Mouse (Mus musculus) forebrain, embryonic 10.5 days (tissue): ENCODE data around the gene Thsd4. TPM values are rescaled to one million over a fixed set of nuclear protein-coding genes. Genes with fewer than 3 reads are reported as not detected.

Experiments
- DNase-seq: peaks from one replicate; pipeline ENCODE4 v3.0.0-alpha.2; 2017; ENCODE audit warnings: low spot score; ENCODE audit errors: extremely low spot score
- H3K27ac ChIP-seq: fragments of 300-500 bp; sonication (generic); 2 replicates; pipeline ENCODE4 v1.5.1; 2016; ENCODE audit warnings: mild to moderate bottlenecking
- H3K27me3 ChIP-seq: fragments of 300-500 bp; sonication (generic); 2 replicates; pipeline ENCODE4 v1.6.1; 2016; ENCODE audit warnings: mild to moderate bottlenecking; ENCODE audit not compliant: poor library complexity, severe bottlenecking
- H3K36me3 ChIP-seq: fragments of 300-500 bp; sonication (generic); replicated peaks from 2 replicates; pipeline ENCODE4 v1.6.1; 2016; ENCODE audit warnings: mild to moderate bottlenecking, moderate library complexity
- H3K4me1 ChIP-seq: fragments of 300-500 bp; sonication (generic); 2 replicates; pipeline ENCODE4 v1.6.1; 2016
- H3K4me3 ChIP-seq: fragments of 300-500 bp; sonication (generic); 2 replicates; pipeline ENCODE4 v1.5.1; 2016; ENCODE audit warnings: mild to moderate bottlenecking, moderate library complexity
- H3K9me3 ChIP-seq: fragments of 300-500 bp; sonication (generic); 2 replicates; pipeline ENCODE4 v1.6.1; 2016; ENCODE audit warnings: mild to moderate bottlenecking, moderate library complexity
- WGBS: fragments of 180-500 bp; shearing (Covaris S2); methylation state at CpG from one replicate; pipeline ENCODE4 v1.1.7; 2016; 5-methylcytosine and 5-hydroxymethylcytosine counted together
- polyA plus RNA-seq: library from polyadenylated mRNA; unstranded; fragments of >200 nt; fragmentation: Nextera tagmentation; extraction: Ambion mirVana; gene quantifications from 2 replicates; pipeline ENCODE4 v1.2.1, GENCODE M21; 2016

The Thsd4 gene
- polyA plus RNA-seq, 1 experiment from 2014 or later, result 3.8 TPM

- Histone ChIP-seq H3K4me1 (peaks cover 21% of the 10 kb centered on the region), H3K27me3 (peaks cover 6% of the 10 kb centered on the region; the same call in 1 of the 2 replicates), H3K36me3 (no peaks in the 10 kb centered on the region), H3K4me3 (no peak overlapping the region), H3K27ac (no peak overlapping the region), H3K9me3 (no peaks in the 10 kb centered on the region)
- DNase-seq, result no peak
- 72% methylated on average over 4 of the region's 4 CpGs for WGBS
Measured at GRCm38 (mm10) chr9:60382526-60382925, 139.3 kb downstream of the Thsd4 start.

DNA sequence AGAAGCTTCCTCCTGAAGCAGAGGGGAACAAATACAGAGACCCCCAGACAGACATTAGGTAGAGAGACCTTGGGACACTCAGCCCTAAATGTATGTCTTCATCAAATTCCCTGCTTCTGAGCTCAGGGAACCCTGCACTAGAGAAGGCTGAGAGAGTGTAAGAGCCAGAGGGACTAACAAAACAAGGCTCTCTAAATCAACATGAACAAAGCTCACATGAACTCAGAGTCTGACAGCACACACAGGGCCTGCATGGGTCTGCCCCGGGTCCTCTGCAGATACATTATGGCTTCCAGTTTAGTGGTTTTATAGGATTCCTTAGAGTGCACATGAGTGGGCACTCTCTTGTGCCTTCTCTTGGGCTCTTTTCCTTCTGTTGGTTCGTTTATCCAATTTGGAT lies 140.8 kb downstream of the Thsd4 start:
- no peak overlapping the region for H3K4me3 ChIP-seq
- H3K4me1 ChIP-seq, result peaks cover 21% of the 10 kb centered on the region
- H3K9me3 ChIP-seq, result no peaks in the 10 kb centered on the region
- 79% methylated on average over 2 of the region's 2 CpGs for WGBS
- no peak overlapping the region for H3K27ac ChIP-seq
- DNase-seq, result no peak
- no peaks in the 10 kb centered on the region for H3K36me3 ChIP-seq
- peaks cover 6% of the 10 kb centered on the region; the same call in 1 of the 2 replicates for H3K27me3 ChIP-seq

DNA sequence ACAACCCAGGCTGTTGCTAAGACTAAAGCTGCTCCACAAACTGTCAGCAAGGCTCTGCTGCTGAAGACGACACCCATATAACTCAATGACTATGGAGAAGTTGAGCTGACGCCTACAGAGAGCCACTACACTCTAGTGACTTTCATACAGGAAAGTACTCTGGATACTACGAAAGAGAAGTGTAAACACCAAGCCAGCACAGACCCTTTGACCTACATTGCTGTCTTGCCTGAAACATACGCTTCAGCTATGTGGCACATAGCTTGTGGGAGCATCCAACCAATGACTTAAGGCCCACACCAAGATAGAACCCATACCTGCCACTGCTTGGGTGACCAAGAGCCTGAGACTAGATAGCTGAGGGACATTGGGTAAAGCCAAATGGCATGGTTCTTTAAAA lies 141.3 kb downstream of the Thsd4 start:
- WGBS, result 93% methylated on average over 4 of the region's 4 CpGs
- H3K27ac ChIP-seq, result no peak overlapping the region
- no peaks in the 10 kb centered on the region for H3K36me3 ChIP-seq
- peaks cover 19% of the 10 kb centered on the region for H3K4me1 ChIP-seq
- no peaks in the 10 kb centered on the region for H3K9me3 ChIP-seq
- H3K4me3 ChIP-seq, result no peak overlapping the region
- H3K27me3 ChIP-seq, result peaks cover 6% of the 10 kb centered on the region; the same call in 1 of the 2 replicates
- DNase-seq, result no peak

- no peak for DNase-seq
- Histone ChIP-seq H3K27ac (no peak overlapping the region), H3K36me3 (no peaks in the 10 kb centered on the region), H3K4me1 (peaks cover 11% of the 10 kb centered on the region), H3K9me3 (no peaks in the 10 kb centered on the region), H3K27me3 (peaks cover 6% of the 10 kb centered on the region; the same call in 1 of the 2 replicates), H3K4me3 (no peak overlapping the region)
- WGBS, result 76% methylated on average over 6 of the region's 6 CpGs
Measured at GRCm38 (mm10) chr9:60378235-60378634, 143.6 kb downstream of the Thsd4 start.

- no peaks in the 10 kb centered on the region for H3K9me3 ChIP-seq
- peaks cover 6% of the 10 kb centered on the region; the same call in 1 of the 2 replicates for H3K4me1 ChIP-seq
- no peak overlapping the region for H3K4me3 ChIP-seq
- no peaks in the 10 kb centered on the region for H3K36me3 ChIP-seq
- H3K27me3 ChIP-seq, result no peaks in the 10 kb centered on the region
- DNase-seq, result no peak
- 80% methylated on average over 4 of the region's 4 CpGs for WGBS
- no peak overlapping the region for H3K27ac ChIP-seq
Measured at GRCm38 (mm10) chr9:60373161-60373737, 148.6 kb downstream of the Thsd4 start.

GRCm38 (mm10) chr9:60368516-60368915 lies 153.3 kb downstream of the Thsd4 start:
- H3K27ac ChIP-seq, result no peak overlapping the region
- DNase-seq, result no peak
- H3K9me3 ChIP-seq, result no peaks in the 10 kb centered on the region
- H3K27me3 ChIP-seq, result no peaks in the 10 kb centered on the region
- WGBS, result 81% methylated on average over 9 of the region's 9 CpGs
- peaks cover 23% of the 10 kb centered on the region for H3K4me1 ChIP-seq
- no peaks in the 10 kb centered on the region for H3K36me3 ChIP-seq
- no peak overlapping the region for H3K4me3 ChIP-seq

- 85% methylated on average over 10 of the region's 10 CpGs for WGBS
- DNase-seq, result no peak
- no peak overlapping the region for H3K27ac ChIP-seq
- no peaks in the 10 kb centered on the region for H3K9me3 ChIP-seq
- H3K27me3 ChIP-seq, result no peaks in the 10 kb centered on the region
- H3K4me3 ChIP-seq, result no peak overlapping the region
- H3K36me3 ChIP-seq, result no peaks in the 10 kb centered on the region
- peaks cover 22% of the 10 kb centered on the region for H3K4me1 ChIP-seq
Measured at GRCm38 (mm10) chr9:60367617-60368305, 154.1 kb downstream of the Thsd4 start.

GRCm38 (mm10) chr9:60364166-60364781 lies 157.6 kb downstream of the Thsd4 start:
- 80% methylated on average over 14 of the region's 14 CpGs for WGBS
- peak overlapping the region; percentile 17; the same call in 1 of the 2 replicates for H3K27ac ChIP-seq
- H3K36me3 ChIP-seq, result no peaks in the 10 kb centered on the region
- no peaks in the 10 kb centered on the region for H3K9me3 ChIP-seq
- no peaks in the 10 kb centered on the region for H3K27me3 ChIP-seq
- no peak for DNase-seq
- H3K4me3 ChIP-seq, result no peak overlapping the region
- peaks cover 21% of the 10 kb centered on the region for H3K4me1 ChIP-seq

- Histone ChIP-seq H3K36me3 (no peaks in the 10 kb centered on the region), H3K9me3 (no peaks in the 10 kb centered on the region), H3K27ac (no peak overlapping the region), H3K4me3 (no peak overlapping the region), H3K27me3 (no peaks in the 10 kb centered on the region), H3K4me1 (peaks cover 20% of the 10 kb centered on the region)
- DNase-seq, result no peak
- WGBS, result 84% methylated on average over 4 of the region's 4 CpGs
Measured at GRCm38 (mm10) chr9:60352351-60352750, 169.5 kb downstream of the Thsd4 start.

DNA sequence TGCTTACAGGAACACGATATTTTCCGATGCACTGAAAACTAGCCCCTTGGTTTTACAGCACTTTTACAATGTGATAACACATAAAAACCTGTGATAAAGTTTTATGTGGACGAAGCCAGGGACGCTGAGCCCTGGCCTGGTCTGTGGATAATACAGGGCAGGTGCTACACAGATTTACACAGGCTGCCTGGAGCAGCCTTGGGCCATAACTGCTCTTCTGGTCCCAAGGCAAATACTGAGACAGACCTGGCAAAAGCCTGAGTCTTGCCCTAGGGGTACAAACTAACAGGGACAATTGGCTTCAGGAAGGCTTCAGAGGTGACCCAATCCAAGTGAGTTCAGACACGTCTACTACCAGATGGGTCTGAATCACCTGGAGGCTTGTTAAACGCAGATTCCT lies 170.7 kb downstream of the Thsd4 start:
- H3K9me3 ChIP-seq, result no peaks in the 10 kb centered on the region
- no peak overlapping the region for H3K27ac ChIP-seq
- H3K4me3 ChIP-seq, result no peak overlapping the region
- no peak for DNase-seq
- H3K27me3 ChIP-seq, result no peaks in the 10 kb centered on the region
- peaks cover 26% of the 10 kb centered on the region for H3K4me1 ChIP-seq
- 90% methylated on average over 6 of the region's 6 CpGs for WGBS
- H3K36me3 ChIP-seq, result no peaks in the 10 kb centered on the region

GRCm38 (mm10) chr9:60336147-60336546 lies 185.7 kb downstream of the Thsd4 start:
- no peaks in the 10 kb centered on the region for H3K27me3 ChIP-seq
- no peaks in the 10 kb centered on the region for H3K36me3 ChIP-seq
- no peak overlapping the region for H3K27ac ChIP-seq
- 90% methylated on average over 5 of the region's 5 CpGs for WGBS
- no peaks in the 10 kb centered on the region for H3K4me1 ChIP-seq
- no peaks in the 10 kb centered on the region for H3K9me3 ChIP-seq
- no peak for DNase-seq
- no peak overlapping the region for H3K4me3 ChIP-seq

DNA sequence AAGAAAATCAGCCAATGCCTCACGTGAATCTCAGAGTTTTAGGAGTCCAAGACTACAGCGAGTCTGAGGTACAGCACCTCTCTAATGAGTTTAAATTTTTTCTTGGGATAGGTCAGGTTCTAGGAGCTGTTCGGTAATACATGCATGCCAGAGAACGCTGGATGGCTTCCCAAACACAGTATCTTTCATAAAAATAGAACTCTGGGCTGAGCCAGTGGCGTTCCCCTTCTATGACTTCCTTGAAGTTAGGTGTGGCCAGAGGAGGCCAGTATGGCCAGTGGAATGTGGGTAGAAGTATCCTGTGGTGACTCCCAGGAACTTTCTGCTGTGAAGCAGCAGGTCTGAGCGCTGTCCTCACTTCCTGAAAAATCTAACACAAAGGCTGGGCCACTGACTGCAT lies 186.4 kb downstream of the Thsd4 start:
- H3K9me3 ChIP-seq, result no peaks in the 10 kb centered on the region
- H3K27ac ChIP-seq, result no peak overlapping the region
- DNase-seq, result no peak
- no peak overlapping the region for H3K4me3 ChIP-seq
- H3K27me3 ChIP-seq, result no peaks in the 10 kb centered on the region
- WGBS, result 89% methylated on average over 6 of the region's 6 CpGs
- no peaks in the 10 kb centered on the region for H3K36me3 ChIP-seq
- H3K4me1 ChIP-seq, result no peaks in the 10 kb centered on the region

- DNase-seq, result no peak
- no peaks in the 10 kb centered on the region for H3K27me3 ChIP-seq
- H3K36me3 ChIP-seq, result no peaks in the 10 kb centered on the region
- WGBS, result 83% methylated on average over 4 of the region's 4 CpGs
- H3K4me3 ChIP-seq, result no peak overlapping the region
- H3K4me1 ChIP-seq, result no peaks in the 10 kb centered on the region
- H3K9me3 ChIP-seq, result no peaks in the 10 kb centered on the region
- H3K27ac ChIP-seq, result no peak overlapping the region
Measured at GRCm38 (mm10) chr9:60329911-60330310, 191.9 kb downstream of the Thsd4 start.
